Mouse (Mus musculus): ENCODE results near the gene Tcaim.

DNA sequence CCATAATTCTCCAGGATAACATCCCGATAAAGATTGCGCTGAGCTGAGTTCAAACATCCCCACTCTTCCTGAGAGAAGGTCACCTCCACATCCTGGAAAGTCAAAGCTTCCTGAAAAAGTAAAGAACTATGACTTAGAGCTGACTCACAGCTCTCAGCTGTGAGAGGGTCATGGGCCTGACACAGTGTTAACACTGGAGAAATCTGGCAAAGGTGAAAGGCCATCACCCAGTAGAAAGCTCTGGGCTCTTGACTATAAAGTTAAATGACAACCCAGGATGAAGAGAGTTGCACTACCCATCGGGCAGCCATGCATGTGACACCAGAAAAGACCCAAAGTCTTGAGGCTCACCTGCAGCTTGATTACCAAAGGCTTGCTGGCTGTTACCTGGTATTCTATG lies 51.4 kb downstream of the Tcaim start:
- no peak for TF ChIP-seq POLR2A (IDR thresholded peaks at IDR 0.05; ENCODE audit: borderline replicate concordance, control insufficient read depth, low read depth, low read length)
- TF ChIP-seq CTCF (IDR thresholded peaks at IDR 0.05; ENCODE audit: control insufficient read depth, insufficient read depth, low read length), result no peak

All from bone marrow, adult 2 months (tissue).